Mouse (Mus musculus) layer of hippocampus, adult 2 months (tissue): ENCODE data around the gene Olfr1263. TPM values are rescaled to one million over a fixed set of nuclear protein-coding genes. Genes with fewer than 3 reads are reported as not detected.

ENCODE experiments used
- DNase-seq, 2 experiments: peaks; one replicate each; pipeline ENCODE4 v3.0.0; 2022; ENCODE audit warnings: low spot score in 2 of 2
- H3K27ac ChIP-seq: fragments of 200-600 bp; 2 replicates; pipeline ENCODE4 v1.8.1; 2022
- H3K4me3 ChIP-seq: fragments of 200-600 bp; 2 replicates; pipeline ENCODE4 v1.8.1; 2022; ENCODE audit warnings: mild to moderate bottlenecking
- CTCF ChIP-seq: fragments of 200-600 bp; conservative IDR thresholded peaks from 2 replicates; pipeline ENCODE4 v1.8.1; 2022; ENCODE audit warnings: antibody characterized with exemption, mild to moderate bottlenecking, moderate library complexity
- long read RNA-seq, 2 experiments: library from polyadenylated mRNA; stranded (forward); transcript quantifications; one replicate each; pipeline ENCODE4 v2.0.0; 2021; ENCODE audit warnings: borderline mapping rate in 2 of 2
- total RNA-seq, 2 experiments: library from RNA; stranded (reverse); gene quantifications; 2 replicates each; pipeline ENCODE4 v1.2.3; 2021

The Olfr1263 gene
- not detected for total RNA-seq
- long read RNA-seq, experiment 1: 0 reads
- long read RNA-seq, experiment 2: 0 reads

- TF ChIP-seq CTCF: no peak
- H3K4me3 ChIP-seq: no peak within 1 kb of the TSS
- H3K27ac ChIP-seq: no peak within 1 kb of the TSS
- no peak for DNase-seq
Measured at GRCm38 (mm10) chr2:90011831-90012230, at the start of gene Olfr1263. Olfr1263 (plus strand) TSS chr2:90012131.

- TF ChIP-seq CTCF: no peak
- peak; percentile 14 to 44 for DNase-seq
- H3K27ac ChIP-seq: no peak within 1 kb of the TSS
- no peak within 1 kb of the TSS for H3K4me3 ChIP-seq
Measured at GRCm38 (mm10) chr2:89974184-89974583, 37.7 kb upstream of the Olfr1263 start, which contains the start of gene Olfr1260. Olfr1260 (plus strand) TSS chr2:89974340.

- DNase-seq: no peak
- H3K4me3 ChIP-seq: no peak overlapping the region
- no peak overlapping the region for H3K27ac ChIP-seq
- no peak for TF ChIP-seq CTCF
Measured at GRCm38 (mm10) chr2:89977709-89978108, 34.2 kb upstream of the Olfr1263 start.

GRCm38 (mm10) chr2:89990921-89991320 lies 21.0 kb upstream of the Olfr1263 start, which contains the start of gene Olfr1261:
Olfr1261 (plus strand) TSS chr2:89991221.
- Histone ChIP-seq H3K4me3 (no peak within 1 kb of the TSS), H3K27ac (no peak within 1 kb of the TSS)
- TF ChIP-seq CTCF: no peak
- DNase-seq: no peak

- DNase-seq: no peak
- H3K4me3 ChIP-seq: no peak within 1 kb of the TSS
- H3K27ac ChIP-seq: no peak within 1 kb of the TSS
- no peak for TF ChIP-seq CTCF
Measured at GRCm38 (mm10) chr2:89999845-90000244, 12.1 kb upstream of the Olfr1263 start, which contains the start of gene Olfr1262. Olfr1262 (plus strand) TSS chr2:90000145.

- DNase-seq: no peak
- no peak for TF ChIP-seq CTCF
- H3K27ac ChIP-seq: no peak within 1 kb of the TSS
- H3K4me3 ChIP-seq: no peak within 1 kb of the TSS
Measured at GRCm38 (mm10) chr2:90025477-90025876, 13.5 kb downstream of the Olfr1263 start, which contains the start of gene Olfr1264. Olfr1264 (minus strand) TSS chr2:90025577.

GRCm38 (mm10) chr2:90035037-90035436 lies 23.1 kb downstream of the Olfr1263 start, which contains the start of gene Olfr1265:
Olfr1265 (plus strand) TSS chr2:90035337.
- no peak for DNase-seq
- no peak within 1 kb of the TSS for H3K4me3 ChIP-seq
- TF ChIP-seq CTCF: no peak
- no peak within 1 kb of the TSS for H3K27ac ChIP-seq

GRCm38 (mm10) chr2:90063494-90063893 lies 51.6 kb downstream of the Olfr1263 start, which contains the start of gene Olfr140:
Olfr140 (minus strand) TSS chr2:90063594.
- Histone ChIP-seq H3K4me3 (no peak within 1 kb of the TSS), H3K27ac (no peak within 1 kb of the TSS)
- DNase-seq: no peak
- TF ChIP-seq CTCF: no peak

Other genes with a start within 250 kb of the Olfr1263 start
- gene Olfr1254, start 218.5 kb upstream of the Olfr1263 start, total RNA-seq: not detected
- gene Olfr1255, start 200.1 kb upstream of the Olfr1263 start, total RNA-seq: not detected
- not detected for gene Olfr1256, start 170.6 kb upstream of the Olfr1263 start, total RNA-seq
- not detected for gene Olfr48, start 163.9 kb upstream of the Olfr1263 start, total RNA-seq
- gene Olfr1257, start 133.7 kb upstream of the Olfr1263 start, total RNA-seq: not detected
- not detected for gene Olfr1258, start 84.8 kb upstream of the Olfr1263 start, total RNA-seq
- not detected for gene Olfr1259, start 63.5 kb upstream of the Olfr1263 start, total RNA-seq
- gene Olfr1260, start 37.8 kb upstream of the Olfr1263 start, total RNA-seq: not detected
- not detected for gene Olfr1261, start 20.9 kb upstream of the Olfr1263 start, total RNA-seq
- gene Olfr1262, start 12.0 kb upstream of the Olfr1263 start, total RNA-seq: not detected
- gene Olfr1264, start 13.4 kb downstream of the Olfr1263 start, total RNA-seq: not detected
- gene Olfr1265, start 23.2 kb downstream of the Olfr1263 start, total RNA-seq: not detected
- gene Olfr140, start 51.5 kb downstream of the Olfr1263 start, total RNA-seq: not detected
- not detected for gene Olfr1269, start 109.3 kb downstream of the Olfr1263 start, total RNA-seq
- not detected for gene Olfr32, start 130.2 kb downstream of the Olfr1263 start, total RNA-seq
- gene Olfr1270, start 141.0 kb downstream of the Olfr1263 start, total RNA-seq: not detected
- gene Olfr1506, start 212.4 kb downstream of the Olfr1263 start, total RNA-seq: not detected
- gene Olfr142, start 245.5 kb downstream of the Olfr1263 start, total RNA-seq: not detected